Mouse (Mus musculus) heart, postnatal 0 days (tissue): ENCODE data around the gene Cmtr1.
"Not testable (repeated sequence)": the region's sequence is repeated elsewhere in the genome, so short reads cannot be mapped to it uniquely, and the experiment has no call there.

Experiments
- CTCF ChIP-seq: IDR thresholded peaks from 2 replicates; pipeline ENCODE4 v1.5.1; 2016; ENCODE audit warnings: antibody characterized with exemption, control low read depth, low read depth
- EP300 ChIP-seq: IDR thresholded peaks from 2 replicates; pipeline ENCODE4 v1.6.1; 2016; ENCODE audit warnings: antibody characterized with exemption, low read depth

- TF ChIP-seq CTCF, EP300: not testable (repeated sequence)
Measured at GRCm38 (mm10) chr17:29613453-29613852, 46.9 kb upstream of the Cmtr1 start.
